Mouse (Mus musculus) lung, adult 2 months (tissue): ENCODE results near the gene Gm20388.

Source experiments
- CTCF ChIP-seq: fragments of 200-500 bp; IDR thresholded peaks from 2 replicates; pipeline ENCODE4 v1.5.1; 2011; ENCODE audit warnings: mild to moderate bottlenecking, low read length, control low read depth; ENCODE audit not compliant: insufficient read depth
- POLR2A ChIP-seq: fragments of 200-500 bp; IDR thresholded peaks from 2 replicates; pipeline ENCODE4 v1.6.1; 2011; ENCODE audit warnings: low read depth, mild to moderate bottlenecking, control low read depth, low read length, borderline replicate concordance; ENCODE audit errors: extremely low read depth

GRCm38 (mm10) chr8:120352096-120352495, 441.5 kb downstream of the Gm20388 start:
- TF ChIP-seq CTCF (no peak), POLR2A (no peak)
